Mouse (Mus musculus): ENCODE results near the gene Fgf7. TPM values are rescaled to one million over a fixed set of nuclear protein-coding genes. Genes with fewer than 3 reads are reported as not detected.

Gene Fgf7
- polyA plus RNA-seq, 1 experiment from 2014 or later: 18.1 TPM

DNA sequence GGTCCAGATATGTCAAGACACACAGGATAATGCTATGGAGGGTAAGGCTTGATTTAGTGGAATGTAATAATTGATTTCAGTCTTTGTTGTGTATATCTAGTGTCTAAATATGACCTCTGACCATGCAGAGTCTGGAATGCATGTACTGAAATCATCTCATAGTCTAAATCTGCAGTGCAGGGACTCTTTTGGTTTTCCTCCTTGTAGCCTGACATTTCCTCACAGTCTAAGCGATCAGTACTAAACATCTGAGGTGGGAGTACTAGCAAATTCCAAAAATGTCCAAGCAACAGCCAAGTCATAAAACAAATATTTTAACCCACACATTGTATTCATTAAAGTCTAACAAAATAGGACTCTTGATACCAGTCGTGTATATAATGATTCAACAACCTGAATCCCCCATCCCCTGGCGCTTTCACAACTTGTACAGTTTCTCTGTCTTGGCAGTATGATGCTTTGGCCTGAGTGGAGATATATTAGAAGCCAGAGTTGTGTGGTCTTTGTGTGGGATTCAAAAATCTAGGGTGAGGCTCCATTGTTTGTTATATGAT, 30.9 kb downstream of the Fgf7 start:
- 56% methylated on average over 3 of the region's 3 CpGs for WGBS
- ATAC-seq (ENCODE audit: insufficient number of reproducible peaks, low FRiP score, low TSS enrichment, low read depth): 0 out of 2 replicates have a peak, but pooled peaks have one; percentile 62

GRCm38 (mm10) chr2:126069740-126070139, 35.3 kb downstream of the Fgf7 start:
- Histone ChIP-seq H3K27me3 (no peaks in the 10 kb centered on the region), H3K4me2 (no peak overlapping the region), H3K36me3 (no peaks in the 10 kb centered on the region), H3K4me3 (no peak overlapping the region), H3K4me1 (peaks cover 4% of the 10 kb centered on the region; the same call in 1 of the 2 replicates), H3K9ac (no peak overlapping the region), H3K27ac (no peak overlapping the region), H3K9me3 (no peaks in the 10 kb centered on the region)
- WGBS: 63% methylated on average over 1 of the region's 1 CpGs
- no peak for ATAC-seq (ENCODE audit: insufficient number of reproducible peaks, low FRiP score, low TSS enrichment, low read depth)

More for the DNA sequence above, 30.9 kb downstream of the Fgf7 start:
- H3K9ac ChIP-seq: no peak overlapping the region
- peaks cover 18% of the 10 kb centered on the region for H3K4me1 ChIP-seq
- H3K36me3 ChIP-seq: no peaks in the 10 kb centered on the region
- H3K4me3 ChIP-seq: no peak overlapping the region
- no peak overlapping the region for H3K4me2 ChIP-seq
- H3K9me3 ChIP-seq: no peaks in the 10 kb centered on the region
- H3K27me3 ChIP-seq: no peaks in the 10 kb centered on the region
- peak overlapping the region; percentile 54 for H3K27ac ChIP-seq

GRCm38 (mm10) chr2:126073744-126074143, 39.3 kb downstream of the Fgf7 start:
- ATAC-seq (ENCODE audit: insufficient number of reproducible peaks, low FRiP score, low TSS enrichment, low read depth): no peak

GRCm38 (mm10) chr2:126076506-126076905, 42.0 kb downstream of the Fgf7 start:
- no peak overlapping the region for H3K4me3 ChIP-seq
- no peaks in the 10 kb centered on the region for H3K27me3 ChIP-seq
- H3K4me2 ChIP-seq: no peak overlapping the region
- no peak for ATAC-seq (ENCODE audit: insufficient number of reproducible peaks, low FRiP score, low TSS enrichment, low read depth)
- no peaks in the 10 kb centered on the region for H3K9me3 ChIP-seq
- 90% methylated on average over 6 of the region's 6 CpGs for WGBS
- H3K9ac ChIP-seq: no peak overlapping the region
- no peak overlapping the region for H3K27ac ChIP-seq
- H3K36me3 ChIP-seq: no peaks in the 10 kb centered on the region
- no peaks in the 10 kb centered on the region for H3K4me1 ChIP-seq

More at GRCm38 (mm10) chr2:126073744-126074143, 39.3 kb downstream of the Fgf7 start:
- no peaks in the 10 kb centered on the region for H3K9me3 ChIP-seq
- no peak overlapping the region for H3K9ac ChIP-seq
- H3K27me3 ChIP-seq: no peaks in the 10 kb centered on the region
- H3K27ac ChIP-seq: no peak overlapping the region
- 86% methylated on average over 4 of the region's 4 CpGs for WGBS
- no peak overlapping the region for H3K4me3 ChIP-seq
- H3K4me2 ChIP-seq: no peak overlapping the region
- no peaks in the 10 kb centered on the region for H3K4me1 ChIP-seq
- H3K36me3 ChIP-seq: no peaks in the 10 kb centered on the region

GRCm38 (mm10) chr2:126079086-126079485, 44.6 kb downstream of the Fgf7 start:
- Histone ChIP-seq H3K9ac (no peak overlapping the region), H3K4me1 (no peaks in the 10 kb centered on the region), H3K27ac (no peak overlapping the region), H3K9me3 (no peaks in the 10 kb centered on the region), H3K27me3 (no peaks in the 10 kb centered on the region), H3K4me3 (no peak overlapping the region), H3K36me3 (no peaks in the 10 kb centered on the region), H3K4me2 (no peak overlapping the region)
- 57% methylated on average over 2 of the region's 2 CpGs for WGBS
- ATAC-seq (ENCODE audit: insufficient number of reproducible peaks, low FRiP score, low TSS enrichment, low read depth): no peak

GRCm38 (mm10) chr2:126084326-126084725, 49.9 kb downstream of the Fgf7 start:
- no peaks in the 10 kb centered on the region for H3K36me3 ChIP-seq
- no peaks in the 10 kb centered on the region for H3K27me3 ChIP-seq
- 71% methylated on average over 3 of the region's 3 CpGs for WGBS
- H3K9me3 ChIP-seq: no peaks in the 10 kb centered on the region
- H3K27ac ChIP-seq: no peak overlapping the region
- H3K4me2 ChIP-seq: no peak overlapping the region
- H3K4me3 ChIP-seq: no peak overlapping the region
- no peak overlapping the region for H3K9ac ChIP-seq
- H3K4me1 ChIP-seq: no peaks in the 10 kb centered on the region
- no peak for ATAC-seq (ENCODE audit: insufficient number of reproducible peaks, low FRiP score, low TSS enrichment, low read depth)

- no peak for ATAC-seq (ENCODE audit: insufficient number of reproducible peaks, low FRiP score, low TSS enrichment, low read depth)
- no peaks in the 10 kb centered on the region for H3K36me3 ChIP-seq
- H3K27ac ChIP-seq: no peak overlapping the region
- H3K4me1 ChIP-seq: no peaks in the 10 kb centered on the region
- no peak overlapping the region for H3K4me2 ChIP-seq
- WGBS: 77% methylated on average over 8 of the region's 8 CpGs
- H3K9ac ChIP-seq: no peak overlapping the region
- H3K4me3 ChIP-seq: no peak overlapping the region
- H3K27me3 ChIP-seq: no peaks in the 10 kb centered on the region
- no peaks in the 10 kb centered on the region for H3K9me3 ChIP-seq
These were observed 51.7 kb downstream of the Fgf7 start for GRCm38 (mm10) chr2:126086187-126086586.

- Histone ChIP-seq H3K27me3 (no peaks in the 10 kb centered on the region), H3K4me2 (no peak overlapping the region), H3K4me3 (no peak overlapping the region), H3K9me3 (no peaks in the 10 kb centered on the region), H3K4me1 (no peaks in the 10 kb centered on the region), H3K27ac (no peak overlapping the region), H3K9ac (no peak overlapping the region), H3K36me3 (no peaks in the 10 kb centered on the region)
- WGBS: 66% methylated on average over 5 of the region's 5 CpGs
- no peak for ATAC-seq (ENCODE audit: insufficient number of reproducible peaks, low FRiP score, low TSS enrichment, low read depth)
These were observed 56.0 kb downstream of the Fgf7 start for GRCm38 (mm10) chr2:126090432-126090831.

GRCm38 (mm10) chr2:126094616-126095015, 60.2 kb downstream of the Fgf7 start:
- no peak for ATAC-seq (ENCODE audit: insufficient number of reproducible peaks, low FRiP score, low TSS enrichment, low read depth)
- H3K36me3 ChIP-seq: no peaks in the 10 kb centered on the region
- H3K9me3 ChIP-seq: no peaks in the 10 kb centered on the region
- H3K4me2 ChIP-seq: no peak overlapping the region
- no peak overlapping the region for H3K27ac ChIP-seq
- WGBS: 35% methylated on average over 4 of the region's 4 CpGs
- no peak overlapping the region for H3K9ac ChIP-seq
- no peaks in the 10 kb centered on the region for H3K4me1 ChIP-seq
- H3K4me3 ChIP-seq: no peak overlapping the region
- H3K27me3 ChIP-seq: no peaks in the 10 kb centered on the region

Other genes with a start within 250 kb of the Fgf7 start
- gene Galk2, start 175.5 kb upstream of the Fgf7 start, polyA plus RNA-seq (2015; fragmentation: Nextera tagmentation; extraction: Ambion mirVana): 41.2 and 43.6 TPM in 2 replicates
- 74.7 and 75.6 TPM in 2 replicates for gene Cops2, start 175.5 kb upstream of the Fgf7 start, polyA plus RNA-seq (2015; fragmentation: Nextera tagmentation; extraction: Ambion mirVana)
- gene Fam227b, start 117.3 kb downstream of the Fgf7 start, polyA plus RNA-seq (2015; fragmentation: Nextera tagmentation; extraction: Ambion mirVana): not detected in 2 replicates
- 25.7 and 25.9 TPM in 2 replicates for gene Dtwd1, start 117.5 kb downstream of the Fgf7 start, polyA plus RNA-seq (2015; fragmentation: Nextera tagmentation; extraction: Ambion mirVana)
- not detected in 2 replicates for gene Gm17555, start 180.4 kb downstream of the Fgf7 start, polyA plus RNA-seq (2015; fragmentation: Nextera tagmentation; extraction: Ambion mirVana)

Measured in limb, embryonic 15.5 days (tissue).